Mouse (Mus musculus): ENCODE measurements around the gene Gm6525.

Gene Gm6525

DNA sequence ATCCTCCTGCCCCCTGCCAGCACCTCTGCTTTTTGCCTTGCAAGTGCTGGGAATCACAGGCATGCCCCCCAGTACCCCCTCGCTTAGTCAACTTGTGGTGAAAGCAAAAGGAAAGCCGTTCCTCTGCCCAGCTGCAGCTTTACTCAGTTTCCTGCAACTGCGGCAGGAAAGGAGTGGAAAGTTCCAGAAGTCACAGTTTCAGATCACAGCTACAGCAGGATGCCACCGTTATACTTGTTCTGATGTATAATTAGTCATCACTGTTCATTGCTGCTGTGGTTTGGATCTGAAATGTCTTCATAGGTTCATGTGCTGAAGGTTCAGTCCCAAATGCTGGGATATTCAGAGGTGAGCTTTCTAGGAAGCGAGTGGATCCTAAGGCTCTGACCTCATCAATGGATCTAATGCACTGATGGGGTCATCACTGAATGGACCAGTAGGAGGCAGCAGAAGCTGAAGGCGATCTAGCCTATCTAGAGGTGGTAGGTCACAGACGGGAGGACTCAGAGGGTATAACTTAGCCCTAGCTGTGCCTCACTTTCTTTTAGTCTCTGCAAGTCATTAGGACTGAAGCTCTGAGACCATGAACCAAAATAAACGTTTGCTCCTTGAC lies 4.4 kb upstream of the Gm6525 start:
- no peak for DNase-seq (ENCODE audit: low spot score in 2 of 2)

DNA sequence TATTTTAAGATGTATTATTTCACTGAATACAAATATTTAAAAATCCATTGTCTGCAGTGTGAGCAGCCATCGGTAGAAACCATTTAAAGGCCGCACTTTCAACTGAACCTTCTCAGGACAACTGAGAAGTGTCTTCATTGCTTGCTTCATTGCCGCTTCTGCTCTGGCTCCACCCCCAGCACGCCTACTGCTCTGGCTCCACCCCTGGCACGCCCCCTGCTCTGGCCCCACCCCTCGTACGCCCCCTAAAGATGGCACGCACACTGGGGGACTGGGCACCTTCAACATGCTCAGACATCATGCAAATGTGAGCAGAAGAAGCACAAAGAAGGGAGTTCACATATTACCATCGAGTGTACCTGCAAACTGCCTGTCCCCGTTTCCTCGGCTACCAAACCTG lies 1.5 kb upstream of the Gm6525 start:
- DNase-seq (ENCODE audit: low spot score in 2 of 2), result no peak

DNA sequence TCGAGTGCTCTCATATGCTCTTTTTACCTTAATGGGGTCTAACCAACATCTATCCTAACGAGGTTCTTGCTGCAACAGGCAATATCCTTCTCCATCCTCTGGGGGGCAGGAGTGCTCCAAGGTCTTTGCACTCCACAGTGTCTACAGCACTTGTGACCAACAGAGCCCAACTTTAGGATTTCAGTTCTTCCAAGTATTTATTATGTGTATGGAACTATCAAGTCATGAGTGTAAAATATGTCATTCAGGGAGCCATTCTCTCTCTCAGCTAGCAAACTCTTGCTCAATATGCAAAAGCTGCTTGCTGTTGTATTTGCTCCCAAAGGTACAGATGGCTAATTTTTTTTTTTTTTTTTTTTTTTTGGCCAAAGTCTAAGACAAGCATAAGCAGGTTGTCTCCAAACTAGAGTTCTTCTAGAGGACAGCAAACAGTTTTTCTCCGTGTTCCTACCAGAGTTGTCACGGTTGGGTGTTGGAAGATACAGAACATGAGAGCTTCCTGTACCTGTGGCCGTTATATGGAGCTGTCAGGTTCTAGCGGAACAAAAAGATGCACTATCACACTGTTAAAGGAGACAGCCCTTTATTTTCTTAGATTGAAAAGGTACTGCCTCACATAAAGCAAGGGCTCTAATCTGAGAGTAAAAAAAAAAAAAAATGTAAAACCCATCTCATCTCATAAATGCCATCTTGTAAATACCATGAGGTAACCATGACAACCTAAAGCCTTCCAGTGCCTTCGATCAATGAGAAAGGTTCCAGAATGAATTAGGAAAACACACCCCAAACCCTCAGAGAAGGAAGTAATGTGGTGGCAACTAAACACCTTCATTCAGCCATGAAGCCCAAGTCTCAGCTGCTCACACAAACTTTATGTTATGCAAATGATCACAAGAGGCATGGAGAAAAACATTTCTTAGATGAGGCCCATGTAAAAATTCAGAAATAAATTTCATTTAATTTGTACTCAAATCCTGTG lies 1.7 kb downstream of the Gm6525 start:
- DNase-seq (ENCODE audit: low spot score in 2 of 2), result peak; percentile 52 to 80

DNA sequence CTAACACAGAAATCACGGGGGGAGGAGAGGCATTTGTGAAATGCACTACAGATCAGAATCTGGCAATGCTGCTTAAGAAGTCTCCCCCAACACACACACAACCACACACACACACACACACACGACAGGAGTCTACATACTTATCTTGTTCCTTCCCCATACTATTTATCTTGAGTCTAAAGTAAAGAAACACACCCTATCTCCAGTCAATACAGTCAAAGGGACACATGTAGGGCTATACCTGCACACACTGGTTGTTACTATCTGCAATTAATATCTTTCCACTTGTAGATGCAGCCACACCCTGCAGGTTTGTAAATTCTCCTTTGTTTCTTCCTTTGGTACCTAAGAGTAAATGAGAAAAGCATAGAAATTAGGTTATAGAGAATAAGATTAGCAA lies 3.9 kb downstream of the Gm6525 start:
- DNase-seq (ENCODE audit: low spot score in 2 of 2), result no peak

DNA sequence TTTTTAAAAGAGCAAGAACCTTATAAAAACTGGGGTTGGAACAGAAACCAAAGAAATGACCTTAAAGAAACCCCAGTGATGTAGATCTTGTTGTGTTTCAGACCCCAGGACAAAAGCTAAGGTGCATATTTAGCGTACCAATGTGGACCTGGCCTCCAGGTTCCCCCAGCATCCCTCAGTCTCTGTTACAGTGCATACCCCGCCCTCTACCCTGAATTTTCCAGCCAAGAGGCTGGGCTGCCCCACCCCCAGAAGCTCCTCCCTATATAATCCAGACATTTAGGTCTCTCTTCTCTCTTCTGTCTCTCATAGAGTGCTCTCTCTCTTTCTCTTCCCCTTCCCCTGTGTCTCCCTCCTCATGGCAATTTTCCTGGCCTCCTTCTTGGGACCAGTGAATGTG lies 6.4 kb downstream of the Gm6525 start:
- DNase-seq (ENCODE audit: low spot score in 2 of 2), result no peak

DNA sequence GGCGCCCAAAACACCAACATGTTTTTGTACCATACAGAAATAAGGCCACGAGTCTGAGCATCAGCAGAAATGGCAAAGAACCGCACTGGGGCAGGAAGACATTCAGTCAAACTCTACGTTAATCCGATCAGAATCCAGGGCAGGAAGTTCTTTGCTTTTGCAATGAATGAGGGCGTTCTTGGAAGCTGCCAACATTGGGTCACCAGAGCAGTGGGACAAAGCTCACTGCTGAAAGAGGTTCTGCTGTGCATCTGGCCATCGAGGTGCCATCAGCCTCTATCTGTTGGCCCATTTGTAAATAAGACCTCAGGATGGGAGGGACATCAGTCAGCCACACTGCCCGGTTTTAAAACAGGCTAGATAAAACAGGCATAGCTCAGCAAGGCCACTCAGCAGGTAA lies 7.2 kb downstream of the Gm6525 start:
- DNase-seq (ENCODE audit: low spot score in 2 of 2), result no peak

DNA sequence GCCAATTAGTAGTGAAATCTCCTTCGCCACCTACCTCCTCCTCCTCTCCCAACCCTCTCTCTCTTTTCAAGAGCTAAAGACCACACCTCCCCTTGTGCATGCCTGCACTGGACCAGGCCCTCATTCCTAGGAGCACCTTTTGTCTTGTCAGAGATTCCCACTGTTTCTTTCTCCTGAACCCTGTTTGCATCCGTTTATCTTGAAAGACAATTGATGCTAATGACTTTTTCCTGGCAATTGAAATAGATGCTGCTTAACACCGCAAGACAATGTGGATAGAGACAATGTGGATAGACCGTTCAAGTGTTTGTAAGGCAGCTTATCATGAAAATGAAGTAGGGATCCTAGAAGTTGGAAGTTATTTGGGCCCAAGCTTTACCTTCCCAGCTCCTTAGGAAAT lies 7.8 kb downstream of the Gm6525 start:
- DNase-seq (ENCODE audit: low spot score in 2 of 2), result no peak

DNA sequence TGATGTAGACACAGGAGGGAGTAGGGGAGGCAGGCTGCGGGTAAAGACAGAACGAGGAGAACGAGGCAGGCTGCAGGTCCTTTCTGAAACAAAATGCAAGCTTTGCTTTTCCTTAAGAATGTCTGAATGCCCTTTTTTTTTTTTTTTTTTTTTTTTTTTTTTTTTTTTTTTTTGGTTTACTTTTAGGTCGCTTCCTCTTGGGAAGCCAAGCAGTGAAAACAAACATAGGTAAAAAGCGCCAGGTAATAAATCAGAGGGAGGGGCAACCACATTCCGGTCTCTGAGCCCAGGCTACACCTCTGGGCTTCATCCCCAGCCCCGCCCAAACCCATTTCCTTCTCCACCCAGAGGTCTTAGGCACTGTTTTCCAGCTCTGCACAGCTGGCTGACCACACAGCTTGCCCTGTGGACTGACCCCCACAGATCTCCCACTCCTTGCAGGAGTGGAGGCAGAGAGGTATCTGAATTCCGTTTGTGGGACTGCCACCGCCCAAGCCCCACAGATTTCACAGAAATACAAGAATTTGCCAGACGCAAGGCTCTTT lies 15.8 kb downstream of the Gm6525 start:
- DNase-seq (ENCODE audit: low spot score in 2 of 2), result no peak

DNA sequence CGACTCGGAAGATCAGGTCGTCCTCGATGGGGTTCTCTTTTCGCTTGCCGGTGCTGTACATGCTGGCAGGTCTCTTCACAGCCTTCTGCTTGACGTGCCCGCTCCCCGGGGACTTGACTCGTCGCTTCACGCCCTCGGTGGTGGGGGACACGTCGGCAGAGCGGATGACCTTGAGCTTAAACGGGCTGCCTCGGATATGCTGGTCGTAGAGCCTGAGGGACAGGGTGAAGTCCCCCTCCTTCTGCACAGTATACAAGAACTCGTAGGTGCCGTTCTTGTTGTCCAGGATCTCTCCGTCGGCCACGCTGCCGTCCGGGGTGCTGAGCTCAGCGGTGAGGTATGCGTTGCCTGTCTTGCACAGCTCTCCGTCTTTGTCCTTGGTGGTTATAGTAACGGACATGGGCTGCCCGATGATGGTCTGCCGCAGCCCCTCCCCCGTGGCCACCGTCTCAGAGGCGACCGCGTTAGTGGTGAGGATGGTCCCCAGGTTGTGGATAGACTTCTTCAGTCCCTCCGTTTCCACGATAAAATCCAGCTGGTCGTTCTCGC lies 16.7 kb downstream of the Gm6525 start:
- DNase-seq (ENCODE audit: low spot score in 2 of 2), result no peak

DNA sequence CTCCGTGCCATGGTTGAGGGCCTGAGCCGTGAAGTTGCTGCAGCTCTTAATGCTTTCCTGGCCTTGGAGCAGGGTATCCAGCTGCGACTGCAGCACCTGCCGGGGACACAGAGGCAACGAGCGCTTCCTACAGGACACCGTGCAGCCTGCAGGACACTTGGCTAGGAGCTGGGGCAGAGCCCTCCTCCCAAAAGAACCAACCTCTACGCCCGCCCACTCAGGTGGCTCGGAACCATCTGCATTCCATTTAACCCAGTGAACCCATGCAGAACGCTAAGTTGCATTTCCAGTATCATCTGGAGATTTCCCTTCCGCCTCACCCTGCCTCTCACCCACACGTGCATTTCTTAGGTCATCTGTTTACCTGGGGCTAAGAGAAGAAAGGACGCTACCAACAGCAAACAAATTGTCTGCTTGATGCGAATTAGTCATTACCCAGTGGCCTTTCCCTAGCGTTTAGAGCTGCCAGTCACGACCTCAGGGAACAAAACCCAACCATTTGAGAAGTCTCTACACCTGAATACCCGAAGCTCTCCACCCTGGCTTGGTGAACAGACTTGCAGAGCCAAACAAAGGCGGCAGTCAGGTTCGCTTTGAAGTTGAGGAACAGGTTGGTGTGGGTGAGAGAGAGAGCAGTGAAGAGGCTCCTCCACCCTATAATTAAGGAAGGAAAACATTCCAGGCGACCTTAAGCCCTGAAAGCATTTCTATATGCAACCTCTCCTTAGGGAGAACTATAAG lies 17.4 kb downstream of the Gm6525 start:
- no peak for DNase-seq (ENCODE audit: low spot score in 2 of 2)

DNA sequence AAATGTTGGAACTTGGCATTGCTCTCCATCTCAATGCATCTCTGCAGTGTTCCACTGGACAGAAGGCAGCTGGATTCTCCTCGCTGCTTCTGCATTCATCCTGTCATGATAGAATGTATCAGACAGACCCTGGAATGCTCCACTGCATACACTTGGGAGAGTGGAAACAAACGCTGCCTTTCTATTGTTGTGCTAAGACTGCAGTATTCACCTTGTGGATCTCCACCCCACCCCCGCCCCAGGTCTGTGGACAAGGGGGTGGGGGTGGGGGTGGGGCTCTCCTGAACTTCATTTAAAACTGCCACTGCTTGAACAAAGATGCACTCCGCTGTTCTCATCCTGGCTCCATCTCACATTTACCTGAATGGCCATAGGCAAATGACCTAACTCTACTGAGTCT lies 20.0 kb downstream of the Gm6525 start:
- DNase-seq (ENCODE audit: low spot score in 2 of 2), result no peak

DNA sequence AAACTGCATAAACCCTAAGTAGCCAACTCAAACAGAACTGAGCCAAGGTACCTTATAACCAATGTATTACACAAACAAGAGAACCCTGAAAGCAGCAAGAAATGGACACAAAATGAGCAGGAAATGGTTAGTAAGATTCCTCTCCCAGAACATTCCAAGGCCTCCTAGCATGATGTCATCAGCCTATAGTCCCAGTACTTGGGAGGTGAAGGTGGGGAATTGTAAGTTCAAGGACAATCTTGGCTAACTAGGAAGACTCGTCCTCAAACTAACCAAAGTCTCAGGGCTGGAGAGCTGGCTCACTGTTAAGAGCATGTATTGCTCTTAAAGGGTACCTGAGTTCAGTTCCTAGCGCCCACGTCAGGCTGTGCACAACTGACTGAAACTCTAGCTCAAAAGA lies 24.3 kb downstream of the Gm6525 start:
- DNase-seq (ENCODE audit: low spot score in 2 of 2), result no peak

DNA sequence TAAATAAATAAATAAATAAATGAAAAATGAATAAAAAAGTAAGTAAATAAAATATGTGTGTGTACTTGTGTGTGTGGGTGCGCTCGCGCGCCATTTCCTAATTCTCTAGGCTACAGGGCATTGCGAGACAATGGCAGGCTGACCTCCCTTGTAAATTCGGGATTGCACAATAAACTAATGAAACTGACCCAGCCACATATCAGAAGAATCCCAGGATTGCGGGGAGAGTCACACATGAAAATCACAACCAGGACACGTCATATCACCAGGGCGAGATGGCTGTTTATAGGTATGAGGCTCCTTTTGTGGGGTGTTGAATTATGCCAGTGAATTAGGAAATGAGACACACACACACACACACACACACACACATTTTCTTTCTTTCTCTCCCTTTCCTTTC lies 25.6 kb downstream of the Gm6525 start:
- no peak for DNase-seq (ENCODE audit: low spot score in 2 of 2)

DNA sequence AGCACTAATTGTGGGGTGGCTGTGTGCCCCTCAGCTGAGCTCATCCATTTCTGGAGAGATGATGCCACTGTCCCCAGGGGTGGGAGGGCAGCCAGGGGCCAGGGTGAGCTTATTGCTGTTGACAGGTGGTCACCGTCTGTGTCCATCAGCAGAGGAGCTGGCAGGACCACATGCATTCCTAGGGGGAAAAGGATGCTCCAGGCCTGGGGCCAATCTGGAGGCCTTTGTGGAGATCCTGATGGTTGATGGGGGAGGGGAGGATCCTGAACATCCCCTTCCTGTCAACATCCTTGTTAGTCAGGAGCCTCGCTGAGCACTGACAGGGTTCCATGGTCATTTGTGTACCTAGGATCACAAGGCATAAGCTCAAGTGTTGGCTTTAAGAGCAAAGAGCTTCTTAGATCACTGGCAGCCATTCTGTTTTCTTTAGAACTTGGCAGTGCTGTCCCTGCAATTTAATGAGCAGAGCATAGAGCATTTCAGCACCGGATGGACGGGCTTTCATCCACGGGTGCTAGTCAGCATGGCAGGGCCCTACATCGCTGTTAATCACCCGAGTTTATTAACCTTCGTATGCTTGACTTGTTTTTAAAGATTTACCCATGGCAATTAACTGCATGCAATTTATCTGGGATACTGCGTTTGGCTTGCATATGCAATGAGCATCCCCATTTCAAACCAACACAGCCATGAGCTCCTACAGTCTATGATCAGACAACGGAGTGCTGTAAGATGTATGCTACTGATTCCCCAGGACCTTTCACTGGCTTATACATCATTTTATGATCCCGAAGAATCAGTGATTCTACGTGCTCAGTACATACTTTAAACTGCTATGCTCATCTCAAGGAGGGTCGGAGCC lies 26.9 kb downstream of the Gm6525 start:
- DNase-seq (ENCODE audit: low spot score in 2 of 2), result peak in 1 of 2 experiments; percentile 78

DNA sequence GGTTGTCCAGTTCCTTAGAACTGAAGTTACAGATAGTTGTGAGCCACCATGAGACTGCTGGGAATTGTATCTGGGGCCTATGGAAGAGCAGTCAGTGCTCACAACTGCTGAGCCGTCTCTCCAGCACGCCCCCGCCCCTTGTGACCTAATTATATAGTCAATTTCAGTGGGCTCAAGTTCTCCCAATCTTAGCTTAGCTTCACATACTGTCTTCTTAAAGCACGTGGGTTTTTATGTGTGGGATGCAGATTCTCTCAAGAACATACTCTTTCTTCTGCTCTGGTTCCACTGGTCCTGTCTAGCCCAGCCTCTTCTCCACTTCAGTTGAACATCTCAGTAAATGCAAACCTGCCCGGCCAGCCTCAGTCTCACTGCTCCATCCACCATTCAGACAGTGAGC lies 30.7 kb downstream of the Gm6525 start:
- DNase-seq (ENCODE audit: low spot score in 2 of 2), result no peak

DNA sequence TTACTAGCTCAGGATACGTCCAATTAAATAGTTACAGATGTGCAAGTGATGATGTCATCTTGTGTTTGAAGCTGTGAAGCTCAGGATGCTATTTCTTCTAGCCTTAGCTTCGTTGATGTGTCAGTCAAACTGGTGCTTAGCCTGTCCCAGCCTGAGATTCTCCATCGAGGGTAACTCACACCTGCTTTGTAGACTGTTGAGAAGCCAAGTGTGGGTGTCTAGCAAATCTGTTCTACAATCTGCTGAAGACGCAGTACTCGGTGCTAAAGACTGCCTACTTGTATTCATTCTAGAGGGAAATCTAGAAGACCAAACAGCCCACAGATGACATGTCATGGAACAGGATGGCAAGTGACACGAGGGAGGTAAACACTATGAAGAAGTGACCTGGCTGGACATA lies 31.7 kb downstream of the Gm6525 start:
- no peak for DNase-seq (ENCODE audit: low spot score in 2 of 2)

DNA sequence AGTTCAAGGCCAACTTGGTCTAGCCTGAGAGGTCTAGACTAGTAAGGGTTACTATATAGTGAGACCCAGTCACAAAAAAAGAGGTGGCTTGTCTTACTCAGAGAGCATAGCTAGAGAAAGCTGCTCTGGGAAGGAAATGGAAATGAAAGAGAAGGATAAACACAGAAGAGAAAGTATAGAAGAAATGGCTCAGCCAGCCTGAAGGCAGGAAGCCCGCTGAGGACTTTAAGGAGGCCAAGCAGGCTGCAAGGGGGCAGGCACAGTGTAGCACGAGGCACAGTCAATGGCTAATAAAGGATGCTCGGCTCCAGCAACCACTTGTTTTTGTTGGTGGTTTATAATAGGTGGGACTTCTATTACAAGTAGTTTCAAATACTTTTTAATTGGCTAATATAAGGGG lies 32.2 kb downstream of the Gm6525 start:
- DNase-seq (ENCODE audit: low spot score in 2 of 2), result no peak

DNA sequence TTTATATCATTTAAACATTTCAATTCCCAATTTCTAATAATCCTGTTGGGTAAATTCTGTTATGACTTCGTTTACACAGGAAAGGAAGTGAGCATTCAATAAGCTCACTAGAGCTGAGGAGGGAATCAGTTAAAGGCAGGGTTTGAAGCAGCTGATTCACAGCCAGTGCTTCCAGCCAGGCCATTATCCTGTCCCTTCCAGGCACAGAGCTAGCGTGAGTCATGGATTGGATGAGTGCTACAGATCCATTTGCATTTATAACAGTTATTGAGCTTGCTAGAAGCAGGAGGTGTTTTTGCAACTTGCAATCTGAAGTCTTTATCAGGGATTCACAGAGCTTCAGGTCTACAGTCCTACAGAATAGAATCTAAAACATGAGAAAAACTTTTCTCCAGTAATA lies 33.5 kb downstream of the Gm6525 start:
- no peak for DNase-seq (ENCODE audit: low spot score in 2 of 2)

DNA sequence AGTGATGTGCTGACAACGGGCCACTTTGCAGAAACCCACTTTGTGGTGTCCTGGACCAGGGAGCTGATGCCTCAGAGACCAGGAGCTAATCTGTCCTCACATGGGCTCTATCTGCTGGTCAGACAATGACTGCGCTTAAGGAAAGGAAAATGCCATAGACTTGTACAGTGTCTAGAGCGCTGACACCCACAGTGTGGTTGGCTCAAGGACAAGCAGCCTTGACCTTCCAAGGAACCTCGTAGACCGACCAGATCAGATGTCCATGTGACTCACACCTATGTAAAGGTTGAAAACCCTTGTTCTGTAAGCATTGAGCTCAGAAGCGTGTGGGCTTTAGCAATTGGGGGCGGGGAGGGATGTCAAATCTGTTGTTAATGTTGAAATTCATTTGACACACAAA lies 34.6 kb downstream of the Gm6525 start:
- no peak for DNase-seq (ENCODE audit: low spot score in 2 of 2)

DNA sequence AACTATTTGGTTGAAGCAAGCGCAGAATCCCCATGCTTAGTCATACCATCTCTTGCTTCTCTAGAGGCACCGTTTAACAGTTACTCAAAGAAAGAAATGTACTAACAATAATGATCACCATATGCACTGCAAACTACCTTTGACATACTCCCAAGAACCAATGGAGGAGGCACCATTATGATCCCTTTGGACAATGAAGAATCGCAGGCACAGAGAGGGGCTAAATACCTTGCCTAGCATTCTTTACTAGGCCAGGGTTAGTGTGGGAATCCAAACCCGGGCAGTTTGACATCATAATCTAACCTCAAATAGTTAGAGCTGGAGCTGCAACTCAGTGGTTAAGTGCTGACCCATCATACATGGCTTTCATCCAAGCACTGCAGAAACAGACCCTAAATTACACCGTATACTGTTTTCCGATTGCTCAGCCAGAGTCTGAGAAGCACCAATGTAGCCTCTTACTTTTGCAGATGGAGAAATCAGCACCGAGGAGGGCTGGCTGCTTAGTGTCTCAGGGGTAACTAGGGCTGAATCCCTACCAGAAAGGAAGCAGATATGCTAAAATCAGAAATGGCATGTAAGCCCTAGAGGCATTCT lies 35.1 kb downstream of the Gm6525 start:
- DNase-seq (ENCODE audit: low spot score in 2 of 2), result no peak
